Mouse (Mus musculus) hindbrain, embryonic 12.5 days (tissue): ENCODE results near the gene Rrnad1. TPM values are rescaled to one million over a fixed set of nuclear protein-coding genes. Genes with fewer than 3 reads are reported as not detected.

ENCODE experiments used
- ATAC-seq: fragments of 200-750 bp; cut with Nextera tagmentation; 2 replicates; pipeline ENCODE4 v1.8.0; 2017; ENCODE audit warnings: moderate TSS enrichment; ENCODE audit not compliant: low FRiP score
- H3K27ac ChIP-seq: fragments of 300-500 bp; sonication (generic); 2 replicates; pipeline ENCODE4 v1.5.1; 2016; ENCODE audit warnings: mild to moderate bottlenecking
- H3K27me3 ChIP-seq: fragments of 300-500 bp; sonication (generic); 2 replicates; pipeline ENCODE4 v1.6.1; 2016; ENCODE audit warnings: mild to moderate bottlenecking
- H3K36me3 ChIP-seq: fragments of 300-500 bp; sonication (generic); 2 replicates; pipeline ENCODE4 v1.6.1; 2016; ENCODE audit warnings: mild to moderate bottlenecking
- H3K4me1 ChIP-seq: fragments of 300-500 bp; sonication (generic); 2 replicates; pipeline ENCODE4 v1.6.1; 2016
- H3K4me2 ChIP-seq: fragments of 300-500 bp; sonication (generic); replicated peaks from 2 replicates; pipeline ENCODE4 v1.6.1; 2016; ENCODE audit warnings: mild to moderate bottlenecking
- H3K4me3 ChIP-seq: fragments of 300-500 bp; sonication (generic); 2 replicates; pipeline ENCODE4 v1.5.1; 2016; ENCODE audit warnings: mild to moderate bottlenecking
- H3K9ac ChIP-seq: fragments of 300-500 bp; sonication (generic); 2 replicates; pipeline ENCODE4 v1.6.1; 2016; ENCODE audit warnings: mild to moderate bottlenecking, moderate library complexity
- H3K9me3 ChIP-seq: fragments of 300-500 bp; sonication (generic); replicated peaks from 2 replicates; pipeline ENCODE4 v1.6.1; 2016; ENCODE audit warnings: mild to moderate bottlenecking
- WGBS: fragments of 180-500 bp; shearing (Covaris S2); methylation state at CpG from one replicate; pipeline ENCODE4 v1.1.7; 2016; 5-methylcytosine and 5-hydroxymethylcytosine counted together
- polyA plus RNA-seq: library from polyadenylated mRNA; unstranded; fragments of >200 nt; fragmentation: Nextera tagmentation; extraction: Ambion mirVana; gene quantifications from 2 replicates; pipeline ENCODE4 v1.2.1, GENCODE M21; 2016

The Rrnad1 gene
- polyA plus RNA-seq, 1 experiment from 2014 or later: 22.5 TPM

DNA sequence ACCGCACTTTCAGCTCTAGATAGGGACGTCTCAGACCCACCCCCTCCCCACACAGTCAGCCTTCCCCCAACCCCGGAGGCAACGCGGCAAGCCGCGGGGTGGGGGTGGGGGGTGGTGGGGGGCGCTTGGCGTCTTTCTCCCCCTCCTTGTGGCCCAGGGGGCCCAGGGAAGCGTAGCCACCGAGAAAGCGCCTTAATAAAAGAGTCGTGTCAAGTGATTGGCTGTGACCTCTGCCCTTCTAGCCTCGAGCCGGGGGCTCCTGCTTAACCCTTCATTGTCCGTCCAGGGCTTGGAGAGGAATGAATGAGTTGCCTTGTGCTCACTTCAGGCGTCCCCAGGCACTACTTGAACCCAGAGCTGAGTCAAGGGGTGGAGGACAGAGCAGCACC, 17.3 kb upstream of the Rrnad1 start:
- Histone ChIP-seq H3K27me3 (0 out of 2 replicates have a peak, but pooled peaks cover 2% of the 10 kb centered on the region), H3K4me3 (peak overlapping the region; percentile 44), H3K4me2 (peak overlapping the region; percentile 62), H3K9ac (peak overlapping the region; percentile 62), H3K36me3 (peaks cover 3% of the 10 kb centered on the region; the same call in 1 of the 2 replicates), H3K4me1 (peaks cover 83% of the 10 kb centered on the region), H3K9me3 (no peaks in the 10 kb centered on the region), H3K27ac (peak overlapping the region; percentile 82)
- ATAC-seq: no peak
- under 1% methylated on average over 17 of the region's 17 CpGs for WGBS

DNA sequence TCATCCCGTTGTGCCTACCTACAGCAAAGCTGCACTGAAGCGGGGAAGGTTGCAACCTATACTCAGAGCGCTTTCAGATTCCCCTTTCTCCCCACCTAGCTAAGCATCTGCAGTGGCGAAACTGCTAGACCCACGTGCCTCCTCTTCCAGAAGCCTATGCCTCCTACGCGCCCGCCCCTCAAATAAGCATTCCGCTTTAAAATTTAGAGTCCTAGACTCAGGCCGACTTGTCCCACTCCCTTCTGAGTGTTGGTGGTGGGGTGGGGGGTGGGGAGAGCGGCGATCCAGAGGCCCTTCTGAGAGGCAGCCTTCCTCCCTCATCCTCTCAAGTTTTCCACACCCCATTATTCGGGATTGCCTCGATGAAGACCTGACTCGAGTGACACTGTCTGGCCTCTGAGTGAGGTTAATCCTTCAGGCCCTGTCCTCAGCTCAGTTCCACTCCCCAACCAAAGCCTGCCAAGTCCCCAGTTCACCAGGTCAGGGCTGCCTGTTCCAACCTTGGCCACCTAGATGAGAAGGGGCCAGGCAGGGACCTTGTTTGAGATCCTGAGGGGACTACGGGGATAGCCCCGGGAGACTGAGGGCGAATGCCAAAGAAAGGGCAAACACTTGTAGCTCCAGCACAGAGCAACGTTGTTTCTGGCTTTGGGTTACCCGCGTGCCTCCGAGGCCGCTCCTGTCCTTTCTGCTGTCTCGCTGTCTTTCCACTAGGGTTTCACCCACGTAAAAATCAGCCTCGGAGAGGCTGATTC, 16.7 kb upstream of the Rrnad1 start:
- ATAC-seq: no peak
- Histone ChIP-seq H3K4me3 (peak overlapping the region; percentile 44), H3K4me2 (peak overlapping the region; percentile 62), H3K36me3 (peaks cover 8% of the 10 kb centered on the region; the same call in 1 of the 2 replicates), H3K9ac (peak overlapping the region; percentile 62), H3K9me3 (no peaks in the 10 kb centered on the region), H3K4me1 (peaks cover 77% of the 10 kb centered on the region), H3K27me3 (0 out of 2 replicates have a peak, but pooled peaks cover 2% of the 10 kb centered on the region), H3K27ac (peak overlapping the region; percentile 82)
- WGBS: 1% methylated on average over 26 of the region's 26 CpGs

GRCm38 (mm10) chr3:87946541-87946860, 16.0 kb upstream of the Rrnad1 start:
- Histone ChIP-seq H3K4me3 (no peak overlapping the region), H3K9ac (peak overlapping the region; percentile 10; the same call in 1 of the 2 replicates), H3K27ac (peak overlapping the region; percentile 82), H3K27me3 (0 out of 2 replicates have a peak, but pooled peaks cover 2% of the 10 kb centered on the region), H3K36me3 (peaks cover 15% of the 10 kb centered on the region), H3K4me2 (peak overlapping the region; percentile 62; the same call in 1 of the 2 replicates), H3K4me1 (peaks cover 70% of the 10 kb centered on the region), H3K9me3 (no peaks in the 10 kb centered on the region)
- ATAC-seq: no peak
- WGBS: 10% methylated on average over 1 of the region's 1 CpGs

- peak overlapping the region; percentile 1; the same call in 1 of the 2 replicates for H3K4me2 ChIP-seq
- H3K9me3 ChIP-seq: no peaks in the 10 kb centered on the region
- peak overlapping the region; percentile 82 for H3K27ac ChIP-seq
- peaks cover 21% of the 10 kb centered on the region for H3K36me3 ChIP-seq
- ATAC-seq: 0 out of 2 replicates have a peak, but pooled peaks have one; percentile 23
- H3K27me3 ChIP-seq: 0 out of 2 replicates have a peak, but pooled peaks cover 2% of the 10 kb centered on the region
- 7% methylated on average over 12 of the region's 12 CpGs for WGBS
- no peak overlapping the region for H3K4me3 ChIP-seq
- peak overlapping the region; percentile 35; the same call in 1 of the 2 replicates for H3K9ac ChIP-seq
- H3K4me1 ChIP-seq: peaks cover 65% of the 10 kb centered on the region
Measured at GRCm38 (mm10) chr3:87945781-87946540, 15.4 kb upstream of the Rrnad1 start.

DNA sequence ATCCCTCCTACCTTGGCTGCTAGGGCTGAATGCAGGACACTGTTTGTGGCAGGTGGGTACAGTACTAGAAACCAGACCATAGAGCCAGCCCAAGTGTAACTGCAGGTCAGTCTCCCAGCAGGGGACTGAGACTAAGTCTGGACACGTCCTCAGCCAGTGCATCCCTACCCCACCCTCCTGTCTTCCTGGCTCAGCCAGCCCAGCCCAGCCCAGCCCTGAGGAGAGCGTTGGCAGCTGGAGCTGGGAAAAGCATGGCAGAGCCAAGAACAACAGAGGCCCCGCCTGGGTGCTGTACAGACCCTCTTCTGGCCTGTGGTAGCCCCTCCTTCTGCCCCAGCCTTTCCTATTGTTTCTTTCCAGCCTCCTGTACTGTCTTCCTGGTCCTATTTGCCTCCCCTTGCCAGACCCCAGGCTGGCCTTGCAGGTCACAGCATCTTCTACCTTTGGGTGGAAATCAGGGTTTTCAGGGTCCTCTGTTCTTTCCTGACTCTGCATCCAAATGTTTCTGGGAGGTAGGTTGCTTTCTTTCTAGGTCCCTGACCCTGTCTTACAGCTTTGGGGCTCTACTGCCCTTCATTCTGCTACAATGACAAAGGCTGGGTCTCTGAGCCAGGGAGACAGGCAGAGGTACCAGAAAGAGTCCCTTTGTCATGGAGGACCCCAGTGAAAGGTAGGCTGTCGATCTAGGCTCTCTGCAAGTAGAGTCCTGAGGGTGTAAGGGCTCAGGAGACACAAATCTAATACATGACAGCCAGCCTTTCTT, 14.5 kb upstream of the Rrnad1 start:
- H3K4me1 ChIP-seq: peaks cover 56% of the 10 kb centered on the region
- 13% methylated on average over 4 of the region's 4 CpGs for WGBS

DNA sequence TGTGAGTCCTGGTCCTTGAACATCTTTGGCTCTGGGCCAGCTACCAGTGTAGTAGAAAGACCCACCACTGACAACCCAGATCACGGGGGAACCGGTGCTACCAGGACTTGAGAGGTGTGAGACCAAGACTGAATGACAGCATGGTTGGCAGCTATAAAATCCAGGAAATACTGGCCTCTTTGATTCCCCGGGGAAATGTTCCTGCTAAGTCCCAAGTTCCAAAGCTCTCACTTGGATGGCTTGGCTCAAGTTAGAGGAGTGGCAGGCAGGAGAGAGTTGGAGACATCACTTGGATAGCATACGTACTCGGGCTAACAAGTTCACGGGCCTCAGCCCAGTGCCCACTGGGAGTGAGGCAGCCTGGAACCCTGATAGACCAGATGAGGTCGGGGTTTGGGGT, 13.1 kb upstream of the Rrnad1 start:
- H3K9ac ChIP-seq: no peak overlapping the region
- peaks cover 43% of the 10 kb centered on the region for H3K4me1 ChIP-seq
- H3K9me3 ChIP-seq: no peaks in the 10 kb centered on the region
- H3K27me3 ChIP-seq: 0 out of 2 replicates have a peak, but pooled peaks cover 2% of the 10 kb centered on the region
- no peak for ATAC-seq
- no peak overlapping the region for H3K27ac ChIP-seq
- 85% methylated on average over 7 of the region's 7 CpGs for WGBS
- no peak overlapping the region for H3K4me2 ChIP-seq
- H3K4me3 ChIP-seq: no peak overlapping the region
- peaks cover 44% of the 10 kb centered on the region for H3K36me3 ChIP-seq

More for the DNA sequence above, 14.5 kb upstream of the Rrnad1 start:
- Histone ChIP-seq H3K36me3 (peaks cover 30% of the 10 kb centered on the region), H3K9ac (peak overlapping the region; percentile 35; the same call in 1 of the 2 replicates), H3K4me3 (no peak overlapping the region), H3K27ac (peak overlapping the region; percentile 82), H3K27me3 (0 out of 2 replicates have a peak, but pooled peaks cover 2% of the 10 kb centered on the region), H3K9me3 (no peaks in the 10 kb centered on the region), H3K4me2 (no peak overlapping the region)
- peak; percentile 65 for ATAC-seq

- Histone ChIP-seq H3K36me3 (peaks cover 52% of the 10 kb centered on the region), H3K4me3 (no peak overlapping the region), H3K4me2 (no peak overlapping the region), H3K27ac (no peak overlapping the region), H3K9me3 (no peaks in the 10 kb centered on the region), H3K9ac (no peak overlapping the region), H3K4me1 (peaks cover 32% of the 10 kb centered on the region), H3K27me3 (no peaks in the 10 kb centered on the region)
- 91% methylated on average over 2 of the region's 2 CpGs for WGBS
- no peak for ATAC-seq
Measured at GRCm38 (mm10) chr3:87942471-87942870, 12.0 kb upstream of the Rrnad1 start.

- no peak for ATAC-seq
- H3K27me3 ChIP-seq: no peaks in the 10 kb centered on the region
- H3K27ac ChIP-seq: no peak overlapping the region
- H3K4me2 ChIP-seq: no peak overlapping the region
- H3K4me3 ChIP-seq: no peak overlapping the region
- H3K36me3 ChIP-seq: peaks cover 57% of the 10 kb centered on the region
- H3K4me1 ChIP-seq: peaks cover 19% of the 10 kb centered on the region
- WGBS: 62% methylated on average over 5 of the region's 5 CpGs
- H3K9ac ChIP-seq: no peak overlapping the region
- H3K9me3 ChIP-seq: no peaks in the 10 kb centered on the region
Measured at GRCm38 (mm10) chr3:87940611-87941010, 10.1 kb upstream of the Rrnad1 start.

- H3K4me2 ChIP-seq: 0 out of 2 replicates have a peak overlapping the region, but pooled peaks have one; percentile 3
- H3K36me3 ChIP-seq: peaks cover 67% of the 10 kb centered on the region
- 0 out of 2 replicates have a peak, but pooled peaks have one; percentile 38 for ATAC-seq
Measured at GRCm38 (mm10) chr3:87935776-87936175, 5.3 kb upstream of the Rrnad1 start.

DNA sequence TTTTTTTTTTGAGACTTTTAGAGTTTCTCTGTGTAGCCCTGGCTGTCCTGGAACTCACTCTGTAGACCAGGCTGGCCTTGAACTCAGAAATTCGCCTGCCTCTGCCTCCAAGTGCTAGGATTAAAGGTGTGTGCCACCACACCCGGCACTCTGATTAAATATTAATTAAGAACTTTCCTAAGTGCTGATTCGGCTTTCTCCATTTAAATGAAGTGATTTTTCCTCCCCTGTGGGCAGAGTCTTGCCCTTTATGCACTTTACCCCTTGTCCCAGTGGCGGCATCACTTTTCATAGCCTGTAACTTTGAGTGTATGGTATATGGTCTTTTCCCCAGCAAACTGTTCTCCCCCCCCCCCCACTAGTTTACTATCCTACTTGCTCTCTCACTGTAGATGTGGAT, 4.7 kb upstream of the Rrnad1 start:
- peaks cover 61% of the 10 kb centered on the region for H3K36me3 ChIP-seq
- no peak overlapping the region for H3K27ac ChIP-seq
- no peak overlapping the region for H3K4me3 ChIP-seq
- H3K4me2 ChIP-seq: no peak overlapping the region
- no peak overlapping the region for H3K9ac ChIP-seq
- WGBS: 73% methylated on average over 4 of the region's 4 CpGs
- no peaks in the 10 kb centered on the region for H3K9me3 ChIP-seq
- H3K27me3 ChIP-seq: no peaks in the 10 kb centered on the region
- H3K4me1 ChIP-seq: peaks cover 33% of the 10 kb centered on the region
- 0 out of 2 replicates have a peak, but pooled peaks have one; percentile 12 for ATAC-seq

More at GRCm38 (mm10) chr3:87935776-87936175, 5.3 kb upstream of the Rrnad1 start:
- H3K4me3 ChIP-seq: no peak overlapping the region
- WGBS: 95% methylated on average over 2 of the region's 2 CpGs
- H3K4me1 ChIP-seq: peaks cover 31% of the 10 kb centered on the region
- H3K27ac ChIP-seq: no peak overlapping the region
- no peaks in the 10 kb centered on the region for H3K27me3 ChIP-seq
- H3K9ac ChIP-seq: no peak overlapping the region
- H3K9me3 ChIP-seq: no peaks in the 10 kb centered on the region

DNA sequence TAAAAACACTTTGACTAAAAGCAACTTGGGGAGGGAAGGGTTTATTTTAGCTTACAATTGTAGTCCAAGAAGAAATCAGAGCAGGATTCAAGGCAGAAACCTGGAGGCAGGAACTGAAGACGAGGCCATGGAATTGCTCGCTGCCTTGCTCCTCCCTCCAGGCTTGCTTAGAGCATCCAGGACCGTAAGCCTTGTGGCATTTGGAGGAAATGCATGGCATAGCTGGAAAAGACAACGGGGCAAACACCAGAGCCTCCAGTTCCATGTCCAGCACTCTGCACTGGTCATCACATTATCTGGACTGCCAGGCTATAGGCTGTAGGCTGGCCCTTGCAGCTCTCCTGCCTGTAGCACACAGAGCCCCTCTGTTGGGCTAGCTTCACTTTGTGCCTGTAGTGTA, 4.0 kb upstream of the Rrnad1 start:
- Histone ChIP-seq H3K27me3 (no peaks in the 10 kb centered on the region), H3K4me1 (peaks cover 34% of the 10 kb centered on the region), H3K27ac (no peak overlapping the region), H3K36me3 (peaks cover 54% of the 10 kb centered on the region), H3K9ac (no peak overlapping the region), H3K4me2 (no peak overlapping the region), H3K4me3 (no peak overlapping the region), H3K9me3 (no peaks in the 10 kb centered on the region)
- ATAC-seq: no peak
- WGBS: 80% methylated on average over 4 of the region's 4 CpGs
